Mouse (Mus musculus): Measurements from ENCODE around the gene Dst. TPM values are rescaled to one million over a fixed set of nuclear protein-coding genes. Genes with fewer than 3 reads are reported as not detected.

Gene Dst
- total and polyA plus RNA-seq, 2 experiments from 2014 or later = 31.7 to 155 TPM

GRCm38 (mm10) chr1:33932196-33932595 is 24.2 kb downstream of the Dst start:
- 76% methylated on average over 3 of the region's 3 CpGs for WGBS
- ATAC-seq (ENCODE audit: low FRiP score) = no peak

GRCm38 (mm10) chr1:33932845-33933499 is 24.9 kb downstream of the Dst start:
- Histone ChIP-seq H3K4me1 (ENCODE audit: insufficient read depth, low read length) (no peaks in the 10 kb centered on the region), H3K4me3 (ENCODE audit: low read depth, low read length) (no peak overlapping the region), H3K4me2 (ENCODE audit: low read depth, low read length, poor library complexity, severe bottlenecking) (no peak overlapping the region), H3K9me3 (ENCODE audit: low read length) (no peaks in the 10 kb centered on the region), H3K36me3 (ENCODE audit: insufficient read depth, low read length) (no peaks in the 10 kb centered on the region), H3K9ac (replicated peaks; ENCODE audit: low read length, poor library complexity, severe bottlenecking) (no peak overlapping the region), H3K27ac (ENCODE audit: low read depth, low read length) (peak overlapping the region; percentile 21), H3K27me3 (ENCODE audit: insufficient read depth, low read length) (no peaks in the 10 kb centered on the region)
- 58% methylated on average over 14 of the region's 14 CpGs for WGBS
- DNase-seq (ENCODE audit: low spot score) (peak; percentile 72), ATAC-seq (ENCODE audit: low FRiP score) (0 out of 2 replicates have a peak, but pooled peaks have one; percentile 58)
- no peak for TF ChIP-seq CTCF (IDR thresholded peaks at IDR 0.05)

More at GRCm38 (mm10) chr1:33932196-33932595, 24.2 kb downstream of the Dst start:
- H3K27me3 ChIP-seq (ENCODE audit: insufficient read depth, low read length) = no peaks in the 10 kb centered on the region
- no peak overlapping the region for H3K4me3 ChIP-seq (ENCODE audit: low read depth, low read length)
- no peaks in the 10 kb centered on the region for H3K4me1 ChIP-seq (ENCODE audit: insufficient read depth, low read length)
- H3K27ac ChIP-seq (ENCODE audit: low read depth, low read length) = no peak overlapping the region
- no peak for DNase-seq (ENCODE audit: low spot score)
- no peak overlapping the region for H3K9ac ChIP-seq (replicated peaks; ENCODE audit: low read length, poor library complexity, severe bottlenecking)
- no peak overlapping the region for H3K4me2 ChIP-seq (ENCODE audit: low read depth, low read length, poor library complexity, severe bottlenecking)
- no peak for TF ChIP-seq CTCF (IDR thresholded peaks at IDR 0.05)
- no peaks in the 10 kb centered on the region for H3K36me3 ChIP-seq (ENCODE audit: insufficient read depth, low read length)
- H3K9me3 ChIP-seq (ENCODE audit: low read length) = no peaks in the 10 kb centered on the region

GRCm38 (mm10) chr1:33935946-33936345 is 27.9 kb downstream of the Dst start:
- whole genome bisulfite sequencing = 80% methylated on average over 3 of the region's 3 CpGs
- ATAC-seq (ENCODE audit: low FRiP score) = no peak

GRCm38 (mm10) chr1:33939828-33940227 is 31.8 kb downstream of the Dst start:
- ATAC-seq (ENCODE audit: low FRiP score) (no peak), DNase-seq (ENCODE audit: low spot score) (no peak)
- no peaks in the 10 kb centered on the region for H3K36me3 ChIP-seq (ENCODE audit: insufficient read depth, low read length)
- H3K27ac ChIP-seq (ENCODE audit: low read depth, low read length) = no peak overlapping the region
- H3K4me2 ChIP-seq (ENCODE audit: low read depth, low read length, poor library complexity, severe bottlenecking) = no peak overlapping the region
- no peaks in the 10 kb centered on the region; the same call in 1 of the 2 replicates for H3K4me1 ChIP-seq (ENCODE audit: insufficient read depth, low read length)
- H3K4me3 ChIP-seq (ENCODE audit: low read depth, low read length) = no peak overlapping the region
- H3K27me3 ChIP-seq (ENCODE audit: insufficient read depth, low read length) = no peaks in the 10 kb centered on the region
- H3K9ac ChIP-seq (replicated peaks; ENCODE audit: low read length, poor library complexity, severe bottlenecking) = no peak overlapping the region
- no peaks in the 10 kb centered on the region for H3K9me3 ChIP-seq (ENCODE audit: low read length)
- TF ChIP-seq CTCF (IDR thresholded peaks at IDR 0.05) = no peak
- WGBS = 86% methylated on average over 5 of the region's 5 CpGs

More at GRCm38 (mm10) chr1:33935946-33936345, 27.9 kb downstream of the Dst start:
- no peak for DNase-seq (ENCODE audit: low spot score)
- H3K9ac ChIP-seq (replicated peaks; ENCODE audit: low read length, poor library complexity, severe bottlenecking) = no peak overlapping the region
- no peak overlapping the region for H3K27ac ChIP-seq (ENCODE audit: low read depth, low read length)
- no peaks in the 10 kb centered on the region for H3K27me3 ChIP-seq (ENCODE audit: insufficient read depth, low read length)
- no peak overlapping the region for H3K4me2 ChIP-seq (ENCODE audit: low read depth, low read length, poor library complexity, severe bottlenecking)
- TF ChIP-seq CTCF (IDR thresholded peaks at IDR 0.05) = no peak
- H3K9me3 ChIP-seq (ENCODE audit: low read length) = no peaks in the 10 kb centered on the region
- no peak overlapping the region for H3K4me3 ChIP-seq (ENCODE audit: low read depth, low read length)
- no peaks in the 10 kb centered on the region; the same call in 1 of the 2 replicates for H3K4me1 ChIP-seq (ENCODE audit: insufficient read depth, low read length)
- H3K36me3 ChIP-seq (ENCODE audit: insufficient read depth, low read length) = no peaks in the 10 kb centered on the region

DNA sequence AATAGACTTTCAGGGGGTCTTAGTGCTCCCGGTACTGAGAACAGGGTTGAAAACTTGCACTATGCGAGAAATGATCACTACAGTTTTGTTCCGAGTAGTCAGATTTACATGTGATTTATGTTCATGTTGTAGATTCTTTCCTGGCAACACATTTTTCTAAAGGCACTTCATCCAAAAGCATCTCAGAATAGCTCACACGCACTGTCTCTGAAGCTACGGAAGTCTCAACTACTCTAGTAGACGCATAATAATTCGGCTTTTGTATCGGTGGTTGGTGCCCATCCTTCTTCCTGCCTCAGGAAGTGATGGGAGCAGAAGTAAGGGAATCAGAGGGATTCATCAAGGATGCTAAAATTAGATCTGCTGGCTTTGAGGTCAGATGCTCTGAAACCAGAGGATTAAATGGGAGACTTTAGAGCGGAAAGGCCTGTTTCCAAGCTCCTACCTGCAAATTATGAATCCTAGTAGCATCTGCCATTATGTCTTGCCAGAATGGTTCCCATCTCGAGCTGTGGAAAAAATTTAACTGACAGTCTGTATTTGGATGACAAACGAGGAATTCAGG is 32.4 kb downstream of the Dst start:
- H3K4me3 ChIP-seq (ENCODE audit: low read depth, low read length) = no peak overlapping the region
- H3K36me3 ChIP-seq (ENCODE audit: insufficient read depth, low read length) = no peaks in the 10 kb centered on the region
- no peak for TF ChIP-seq CTCF (IDR thresholded peaks at IDR 0.05)
- H3K9me3 ChIP-seq (ENCODE audit: low read length) = no peaks in the 10 kb centered on the region
- no peaks in the 10 kb centered on the region; the same call in 1 of the 2 replicates for H3K4me1 ChIP-seq (ENCODE audit: insufficient read depth, low read length)
- H3K4me2 ChIP-seq (ENCODE audit: low read depth, low read length, poor library complexity, severe bottlenecking) = no peak overlapping the region
- 75% methylated on average over 11 of the region's 11 CpGs for WGBS
- no peak overlapping the region for H3K9ac ChIP-seq (replicated peaks; ENCODE audit: low read length, poor library complexity, severe bottlenecking)
- no peak overlapping the region for H3K27ac ChIP-seq (ENCODE audit: low read depth, low read length)
- no peak for ATAC-seq (ENCODE audit: low FRiP score)
- DNase-seq (ENCODE audit: low spot score) = no peak
- H3K27me3 ChIP-seq (ENCODE audit: insufficient read depth, low read length) = no peaks in the 10 kb centered on the region

GRCm38 (mm10) chr1:33942638-33943037 is 34.6 kb downstream of the Dst start:
- ATAC-seq (ENCODE audit: low FRiP score) (no peak), DNase-seq (ENCODE audit: low spot score) (no peak)
- no peak for TF ChIP-seq CTCF (IDR thresholded peaks at IDR 0.05)

More at GRCm38 (mm10) chr1:33942638-33943037, 34.6 kb downstream of the Dst start:
- Histone ChIP-seq H3K4me2 (ENCODE audit: low read depth, low read length, poor library complexity, severe bottlenecking) (no peak overlapping the region), H3K9ac (replicated peaks; ENCODE audit: low read length, poor library complexity, severe bottlenecking) (no peak overlapping the region), H3K36me3 (ENCODE audit: insufficient read depth, low read length) (no peaks in the 10 kb centered on the region), H3K4me3 (ENCODE audit: low read depth, low read length) (no peak overlapping the region), H3K4me1 (ENCODE audit: insufficient read depth, low read length) (no peaks in the 10 kb centered on the region; the same call in 1 of the 2 replicates), H3K9me3 (ENCODE audit: low read length) (no peaks in the 10 kb centered on the region), H3K27me3 (ENCODE audit: insufficient read depth, low read length) (no peaks in the 10 kb centered on the region), H3K27ac (ENCODE audit: low read depth, low read length) (no peak overlapping the region)
- WGBS = 93% methylated on average over 8 of the region's 8 CpGs

Data from midbrain, postnatal 0 days (tissue).